Mouse (Mus musculus) intestine, embryonic 16.5 days (tissue): ENCODE measurements around the gene Antxr1. TPM values are rescaled to one million over a fixed set of nuclear protein-coding genes. Genes with fewer than 3 reads are reported as not detected.

Source experiments
- ATAC-seq: fragments of 200-750 bp; cut with Nextera tagmentation; 2 replicates; pipeline ENCODE4 v1.8.0; 2017; ENCODE audit warnings: moderate TSS enrichment, moderate library complexity
- H3K27ac ChIP-seq: fragments of 300-500 bp; sonication (generic); 2 replicates; pipeline ENCODE4 v1.5.1; 2014; ENCODE audit warnings: mild to moderate bottlenecking, low read length
- H3K27me3 ChIP-seq: fragments of 300-500 bp; sonication (generic); replicated peaks from 2 replicates; pipeline ENCODE4 v1.6.1; 2014; ENCODE audit warnings: low read length, control low read depth, mixed read lengths; ENCODE audit not compliant: control insufficient read depth, insufficient read depth
- H3K36me3 ChIP-seq: fragments of 300-500 bp; sonication (generic); 2 replicates; pipeline ENCODE4 v1.6.1; 2014; ENCODE audit warnings: low read length, control low read depth; ENCODE audit not compliant: control insufficient read depth, insufficient read depth
- H3K4me1 ChIP-seq: fragments of 300-500 bp; sonication (generic); 2 replicates; pipeline ENCODE4 v1.6.1; 2014; ENCODE audit warnings: low read length, control low read depth, mixed read lengths; ENCODE audit not compliant: control insufficient read depth, insufficient read depth
- H3K4me2 ChIP-seq: fragments of 300-500 bp; sonication (generic); 2 replicates; pipeline ENCODE4 v1.6.1; 2014; ENCODE audit warnings: low read depth, low read length, control low read depth
- H3K4me3 ChIP-seq: fragments of 300-500 bp; sonication (generic); 2 replicates; pipeline ENCODE4 v1.5.1; 2014; ENCODE audit warnings: mild to moderate bottlenecking, low read length
- H3K9ac ChIP-seq: fragments of 300-500 bp; sonication (generic); 2 replicates; pipeline ENCODE4 v1.6.1; 2014; ENCODE audit warnings: low read depth, low read length
- H3K9me3 ChIP-seq: fragments of 300-500 bp; sonication (generic); 2 replicates; pipeline ENCODE4 v1.6.1; 2016; ENCODE audit warnings: low read length, control low read depth; ENCODE audit not compliant: control insufficient read depth
- WGBS: fragments of 180-500 bp; shearing (Covaris S2); extraction: QIAGEN DNeasy Blood & Tissue Kit; methylation state at CpG from one replicate; pipeline ENCODE4 v1.1.7; 2014; 5-methylcytosine and 5-hydroxymethylcytosine counted together
- polyA plus RNA-seq: library from polyadenylated mRNA; unstranded; fragments of >200 nt; fragmentation: Nextera tagmentation; extraction: Ambion mirVana; gene quantifications from 2 replicates; pipeline ENCODE4 v1.2.1, GENCODE M21; 2015

The Antxr1 gene
- polyA plus RNA-seq, 1 experiment from 2014 or later: 3.9 TPM

DNA sequence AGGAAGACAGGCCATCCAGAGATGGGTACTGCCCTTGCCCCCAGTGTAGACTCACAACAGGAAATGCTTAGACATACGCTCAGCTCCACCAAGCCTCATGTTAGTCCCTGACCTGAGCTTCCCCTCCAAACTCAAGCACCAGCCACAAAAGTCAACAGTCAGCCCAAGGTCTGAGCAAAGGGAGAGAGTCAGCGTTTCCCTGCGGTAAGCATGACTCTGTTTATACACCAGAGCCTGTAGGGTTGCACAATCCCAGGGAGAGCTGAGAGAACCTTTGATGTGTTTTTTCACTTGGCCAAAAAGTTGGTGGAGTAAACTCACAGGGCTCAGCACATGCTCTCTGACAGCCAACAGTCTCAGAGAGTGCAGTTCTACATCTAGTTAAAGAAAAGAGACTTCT, 145.9 kb downstream of the Antxr1 start:
- H3K27ac ChIP-seq: no peak overlapping the region
- ATAC-seq: peak; percentile 55; the same call in 1 of the 2 replicates
- no peak overlapping the region for H3K4me3 ChIP-seq
- 33% methylated on average over 3 of the region's 3 CpGs for WGBS
- no peak overlapping the region for H3K9ac ChIP-seq
- no peak overlapping the region for H3K4me2 ChIP-seq
- no peaks in the 10 kb centered on the region for H3K4me1 ChIP-seq
- H3K36me3 ChIP-seq: no peaks in the 10 kb centered on the region
- H3K9me3 ChIP-seq: no peaks in the 10 kb centered on the region
- no peaks in the 10 kb centered on the region for H3K27me3 ChIP-seq

DNA sequence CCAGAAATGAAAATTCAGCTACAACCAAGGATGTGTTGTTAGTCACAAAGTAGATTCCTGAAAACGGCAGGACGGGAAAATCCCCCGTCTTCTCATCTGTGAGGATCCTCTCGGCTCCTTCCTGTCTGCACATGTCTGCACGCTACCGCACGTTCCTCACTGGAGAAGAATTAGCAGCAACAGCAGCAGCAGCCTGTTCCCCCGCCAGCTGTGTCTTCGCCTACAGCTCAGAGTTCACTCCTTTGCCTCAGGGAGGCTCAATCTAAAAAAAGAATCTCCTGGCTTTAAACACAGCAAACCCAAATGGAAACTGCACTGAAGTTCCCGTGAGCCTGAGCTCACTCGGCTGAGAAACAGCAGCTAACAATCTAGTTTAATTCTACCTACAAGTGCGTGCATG, 148.6 kb downstream of the Antxr1 start:
- ATAC-seq: peak; percentile 59
- Histone ChIP-seq H3K27ac (peak overlapping the region; percentile 82), H3K4me3 (no peak overlapping the region), H3K4me2 (no peak overlapping the region), H3K27me3 (no peaks in the 10 kb centered on the region), H3K9ac (no peak overlapping the region), H3K4me1 (0 out of 2 replicates have a peak, but pooled peaks cover 4% of the 10 kb centered on the region), H3K9me3 (no peaks in the 10 kb centered on the region), H3K36me3 (no peaks in the 10 kb centered on the region)
- 44% methylated on average over 12 of the region's 12 CpGs for WGBS

DNA sequence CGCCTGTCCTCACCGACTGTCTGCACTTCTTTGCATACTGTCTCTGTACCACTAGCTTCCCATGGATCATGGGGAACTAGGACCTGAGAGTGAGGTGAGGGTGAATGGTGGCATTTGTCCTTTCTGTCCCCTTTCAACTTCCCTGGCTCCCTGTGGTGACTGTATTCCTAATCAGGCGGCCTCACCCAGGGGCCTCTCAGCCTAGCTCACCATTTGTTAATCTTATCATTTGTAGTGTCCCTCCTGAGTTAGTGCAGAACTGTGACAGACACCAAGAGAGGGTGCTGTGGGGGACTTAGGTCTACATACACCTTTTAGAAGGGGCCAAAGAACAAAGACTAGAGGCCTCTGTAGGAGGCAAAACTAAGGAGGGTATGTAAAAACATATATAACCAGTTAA, 151.2 kb downstream of the Antxr1 start:
- H3K27ac ChIP-seq: no peak overlapping the region
- H3K4me1 ChIP-seq: 0 out of 2 replicates have a peak, but pooled peaks cover 4% of the 10 kb centered on the region
- no peak overlapping the region for H3K9ac ChIP-seq
- no peaks in the 10 kb centered on the region for H3K27me3 ChIP-seq
- H3K9me3 ChIP-seq: no peaks in the 10 kb centered on the region
- no peaks in the 10 kb centered on the region for H3K36me3 ChIP-seq
- no peak overlapping the region for H3K4me3 ChIP-seq
- WGBS: 82% methylated on average over 3 of the region's 3 CpGs
- H3K4me2 ChIP-seq: no peak overlapping the region
- peak; percentile 68 for ATAC-seq

DNA sequence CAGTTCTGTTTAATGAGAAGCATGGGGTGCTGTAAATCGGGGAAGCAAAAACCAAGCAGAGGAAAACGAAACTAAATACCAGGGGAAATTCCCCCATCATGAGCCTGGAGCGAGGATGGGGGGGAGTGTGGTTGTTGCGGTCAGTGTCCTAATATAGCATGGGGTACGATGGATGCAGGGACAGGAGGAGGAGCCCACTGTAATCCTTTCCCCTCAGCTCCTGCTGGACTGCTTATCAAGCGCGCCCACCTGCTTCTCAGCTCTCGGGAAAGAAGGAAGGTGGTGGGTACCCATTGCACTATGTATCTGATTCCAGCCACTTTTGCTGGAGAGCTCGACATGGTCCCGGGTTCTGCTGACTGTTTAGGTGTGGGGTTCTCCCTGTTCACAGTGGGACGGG, 151.6 kb downstream of the Antxr1 start:
- Histone ChIP-seq H3K9me3 (no peaks in the 10 kb centered on the region), H3K9ac (no peak overlapping the region), H3K27me3 (no peaks in the 10 kb centered on the region), H3K4me1 (0 out of 2 replicates have a peak, but pooled peaks cover 4% of the 10 kb centered on the region), H3K4me2 (no peak overlapping the region), H3K4me3 (no peak overlapping the region), H3K27ac (no peak overlapping the region), H3K36me3 (no peaks in the 10 kb centered on the region)
- peak; percentile 76 for ATAC-seq
- WGBS: 81% methylated on average over 11 of the region's 11 CpGs

DNA sequence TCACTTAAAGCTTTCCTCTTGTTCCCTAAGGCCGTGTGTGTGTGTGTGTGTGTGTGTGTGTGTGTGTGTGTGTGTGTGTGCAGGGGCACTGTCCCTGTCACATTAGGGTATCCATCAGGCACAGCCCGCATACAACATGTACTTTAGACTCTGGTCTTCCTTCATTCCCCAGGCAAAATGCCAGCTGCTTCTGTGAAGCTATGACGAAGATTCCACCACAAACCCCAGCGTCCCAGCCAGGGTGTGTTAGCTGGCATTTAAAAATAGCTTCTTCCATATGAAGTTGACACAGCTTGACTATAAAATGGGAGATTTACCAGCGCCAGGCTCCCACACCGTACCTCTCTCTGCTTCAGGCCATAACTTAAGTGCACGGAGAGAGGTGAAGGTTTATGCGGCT, 152.5 kb downstream of the Antxr1 start:
- H3K9me3 ChIP-seq: no peaks in the 10 kb centered on the region
- no peak overlapping the region for H3K9ac ChIP-seq
- no peak overlapping the region for H3K4me3 ChIP-seq
- 0 out of 2 replicates have a peak, but pooled peaks cover 4% of the 10 kb centered on the region for H3K4me1 ChIP-seq
- H3K27ac ChIP-seq: peak overlapping the region; percentile 52
- H3K4me2 ChIP-seq: no peak overlapping the region
- no peaks in the 10 kb centered on the region for H3K36me3 ChIP-seq
- ATAC-seq: 0 out of 2 replicates have a peak, but pooled peaks have one; percentile 9
- WGBS: 60% methylated on average over 8 of the region's 8 CpGs
- no peaks in the 10 kb centered on the region for H3K27me3 ChIP-seq

DNA sequence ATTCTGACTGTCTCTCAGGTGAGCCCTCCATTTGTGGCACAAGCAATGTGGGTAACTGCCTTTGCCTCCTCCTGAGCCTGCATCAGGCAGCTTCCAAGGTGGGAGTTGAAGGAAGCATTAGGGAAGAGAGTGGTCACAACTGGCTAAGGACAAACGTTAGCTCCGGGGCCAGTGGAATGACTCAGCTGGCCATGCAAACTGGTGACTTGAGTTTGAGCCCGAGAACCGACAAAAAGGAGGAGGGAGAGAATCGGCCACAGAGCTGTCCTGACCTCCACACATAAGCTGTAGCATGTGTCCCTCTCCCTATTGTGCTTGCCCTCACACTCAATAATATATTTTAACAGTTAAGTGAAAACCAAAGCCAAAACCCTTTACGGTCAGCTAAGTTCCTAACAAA, 152.9 kb downstream of the Antxr1 start:
- Histone ChIP-seq H3K9me3 (no peaks in the 10 kb centered on the region), H3K4me2 (no peak overlapping the region), H3K4me3 (no peak overlapping the region), H3K27ac (no peak overlapping the region), H3K27me3 (no peaks in the 10 kb centered on the region), H3K4me1 (0 out of 2 replicates have a peak, but pooled peaks cover 4% of the 10 kb centered on the region), H3K9ac (no peak overlapping the region), H3K36me3 (no peaks in the 10 kb centered on the region)
- ATAC-seq: no peak
- WGBS: 83% methylated on average over 6 of the region's 6 CpGs

DNA sequence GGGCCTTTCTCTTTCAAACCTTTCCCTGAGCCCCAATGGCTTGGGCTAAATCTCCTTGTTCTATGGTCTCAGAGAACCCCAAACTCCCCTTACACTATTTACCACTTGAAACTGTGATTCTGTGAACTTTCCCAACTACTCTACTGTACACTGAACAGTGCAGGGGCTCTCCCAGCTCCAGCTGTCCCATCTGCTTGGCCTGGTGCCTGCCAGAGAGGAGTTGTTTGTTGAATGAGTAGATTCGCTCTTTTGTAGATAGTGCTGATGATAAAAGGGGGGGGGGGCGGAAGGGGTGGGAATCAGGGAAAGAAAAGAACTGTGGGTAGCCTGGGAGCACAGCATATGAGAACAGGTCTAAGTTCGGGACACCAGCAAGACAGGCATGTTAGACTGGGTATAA, 164.2 kb downstream of the Antxr1 start:
- Histone ChIP-seq H3K9me3 (no peaks in the 10 kb centered on the region), H3K36me3 (no peaks in the 10 kb centered on the region), H3K27ac (no peak overlapping the region), H3K27me3 (no peaks in the 10 kb centered on the region), H3K4me2 (no peak overlapping the region), H3K4me1 (no peaks in the 10 kb centered on the region), H3K4me3 (no peak overlapping the region), H3K9ac (no peak overlapping the region)
- 70% methylated on average over 3 of the region's 3 CpGs for WGBS
- no peak for ATAC-seq

DNA sequence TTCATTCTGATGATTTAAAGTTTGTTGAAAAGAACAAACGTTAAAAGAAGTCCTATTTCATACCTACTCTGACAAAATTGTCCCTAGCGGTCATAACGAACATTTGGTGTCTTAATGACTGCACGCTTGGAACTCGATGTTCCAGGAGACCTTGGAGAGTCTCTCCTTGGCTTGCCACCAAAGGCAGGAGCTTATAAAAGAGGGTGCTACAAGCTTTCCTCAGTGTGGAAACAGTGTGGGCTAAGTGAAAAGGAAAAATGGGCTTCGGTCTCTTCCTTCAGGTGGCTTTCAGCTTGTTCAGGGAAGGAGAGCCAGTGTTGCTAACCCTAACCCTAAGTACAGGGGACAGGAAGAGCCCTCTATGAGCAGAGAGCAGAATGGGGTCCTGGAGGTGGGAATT, 164.7 kb downstream of the Antxr1 start:
- no peaks in the 10 kb centered on the region for H3K4me1 ChIP-seq
- H3K9ac ChIP-seq: no peak overlapping the region
- no peak for ATAC-seq
- H3K4me3 ChIP-seq: no peak overlapping the region
- H3K27ac ChIP-seq: no peak overlapping the region
- H3K4me2 ChIP-seq: no peak overlapping the region
- 88% methylated on average over 6 of the region's 6 CpGs for whole genome bisulfite sequencing
- no peaks in the 10 kb centered on the region for H3K9me3 ChIP-seq
- H3K36me3 ChIP-seq: no peaks in the 10 kb centered on the region
- H3K27me3 ChIP-seq: no peaks in the 10 kb centered on the region

DNA sequence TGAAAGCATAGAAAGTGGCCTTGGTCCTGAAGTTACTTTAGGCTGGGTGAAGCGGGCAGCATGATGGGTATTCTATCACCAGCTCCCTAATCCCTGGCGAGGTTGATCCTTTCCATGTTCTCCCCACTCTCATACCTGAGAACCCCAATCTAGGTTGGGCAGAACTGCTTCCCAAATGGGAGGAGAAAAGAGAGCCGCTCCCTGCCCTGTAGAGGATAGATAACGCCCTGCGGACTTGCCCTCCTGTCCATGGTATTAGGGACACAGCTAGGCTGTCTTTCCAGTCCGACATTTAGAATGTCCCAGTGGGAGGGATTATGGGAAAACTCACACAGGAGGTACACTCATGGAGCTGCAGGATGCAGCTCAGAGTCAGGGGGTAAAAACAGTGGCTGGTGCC, 165.3 kb downstream of the Antxr1 start:
- Histone ChIP-seq H3K9ac (no peak overlapping the region), H3K9me3 (no peaks in the 10 kb centered on the region), H3K4me1 (no peaks in the 10 kb centered on the region), H3K36me3 (no peaks in the 10 kb centered on the region), H3K4me2 (no peak overlapping the region), H3K4me3 (no peak overlapping the region), H3K27ac (no peak overlapping the region), H3K27me3 (no peaks in the 10 kb centered on the region)
- WGBS: 83% methylated on average over 6 of the region's 6 CpGs
- no peak for ATAC-seq

DNA sequence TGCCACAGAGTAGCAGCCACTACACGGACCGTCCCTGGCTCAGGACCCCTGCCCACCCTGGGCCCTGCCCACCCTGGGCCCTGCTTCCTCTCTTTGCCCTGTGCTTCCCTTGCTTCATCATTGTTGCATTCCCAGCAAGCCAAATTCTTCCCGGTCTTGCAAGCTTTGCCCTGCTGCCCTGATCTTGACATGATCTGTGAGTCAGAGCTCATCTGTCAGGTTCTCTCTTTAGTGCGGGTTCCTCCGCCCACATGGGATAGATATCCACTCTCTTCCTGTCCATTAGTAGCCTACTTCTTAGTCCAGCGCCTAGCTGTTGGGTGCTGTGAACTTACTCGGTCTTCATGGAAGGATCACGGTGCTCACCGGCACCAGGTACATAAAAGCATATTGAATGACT, 167.6 kb downstream of the Antxr1 start:
- no peak overlapping the region for H3K4me3 ChIP-seq
- no peaks in the 10 kb centered on the region for H3K36me3 ChIP-seq
- H3K27me3 ChIP-seq: no peaks in the 10 kb centered on the region
- H3K4me2 ChIP-seq: no peak overlapping the region
- no peak overlapping the region for H3K27ac ChIP-seq
- H3K9me3 ChIP-seq: no peaks in the 10 kb centered on the region
- WGBS: 91% methylated on average over 9 of the region's 9 CpGs
- H3K4me1 ChIP-seq: no peaks in the 10 kb centered on the region
- H3K9ac ChIP-seq: no peak overlapping the region
- ATAC-seq: no peak
